Mouse (Mus musculus) mature B cell (primary cell): ENCODE measurements around the gene Gatad2b.
"Not testable (repeated sequence)": the region's sequence is repeated elsewhere in the genome, so short reads cannot be mapped to it uniquely, and the experiment has no call there.

Experiments used
- in situ Hi-C: fragments of 300-500 bp; cut with MboI; formaldehyde crosslinking; loops from 2 replicates; pipeline ENCODE4 v1.14.3; 2019

The Gatad2b gene

DNA sequence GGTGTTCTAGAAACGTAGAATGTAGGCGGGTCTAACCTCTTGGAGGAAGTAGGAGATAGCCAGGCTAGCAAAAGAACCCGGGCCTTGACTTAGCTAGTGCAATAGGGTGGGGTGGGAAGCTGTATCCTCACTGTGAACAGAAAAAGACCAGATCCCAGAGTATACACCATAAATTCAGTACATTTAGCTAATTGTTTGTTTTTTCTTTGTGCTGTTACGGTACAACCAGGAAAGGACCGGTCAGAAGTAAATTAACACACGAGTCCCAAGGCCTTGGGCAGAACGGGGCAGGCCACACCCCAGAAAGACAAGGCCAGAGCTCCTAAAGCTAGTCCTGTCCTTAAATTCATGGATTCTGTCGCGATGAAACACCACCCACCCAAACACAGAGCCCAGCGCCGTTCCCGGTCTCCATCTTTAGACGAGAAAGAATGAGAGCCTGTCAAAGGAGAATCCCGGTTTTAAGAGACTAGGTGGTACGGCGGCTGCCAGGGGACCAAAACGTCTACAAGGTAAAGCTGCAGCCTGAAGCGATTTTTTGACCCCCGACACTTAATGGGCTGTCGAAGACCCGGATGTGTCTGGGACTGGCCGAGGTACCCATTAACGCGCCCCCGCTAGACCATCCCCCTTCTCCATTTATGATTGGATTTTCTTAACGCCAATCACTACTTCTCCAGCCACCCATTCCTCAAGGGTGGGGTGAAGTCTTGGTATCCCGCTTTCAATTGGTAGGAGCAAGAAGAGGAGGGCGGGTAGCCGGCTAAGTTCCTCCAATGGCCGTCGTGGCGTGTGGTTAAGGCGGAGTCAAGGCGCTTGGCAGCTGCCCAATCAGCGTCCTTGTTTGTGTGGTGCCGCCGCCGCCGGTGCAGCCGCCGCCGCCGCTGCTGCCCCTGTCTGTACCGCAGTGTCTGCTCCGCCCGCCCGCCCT lies at the start of gene Gatad2b:
Gatad2b (plus strand) TSS at position 834 of the 931 bp plus-strand sequence.
- in situ Hi-C loops = no loop called here

DNA sequence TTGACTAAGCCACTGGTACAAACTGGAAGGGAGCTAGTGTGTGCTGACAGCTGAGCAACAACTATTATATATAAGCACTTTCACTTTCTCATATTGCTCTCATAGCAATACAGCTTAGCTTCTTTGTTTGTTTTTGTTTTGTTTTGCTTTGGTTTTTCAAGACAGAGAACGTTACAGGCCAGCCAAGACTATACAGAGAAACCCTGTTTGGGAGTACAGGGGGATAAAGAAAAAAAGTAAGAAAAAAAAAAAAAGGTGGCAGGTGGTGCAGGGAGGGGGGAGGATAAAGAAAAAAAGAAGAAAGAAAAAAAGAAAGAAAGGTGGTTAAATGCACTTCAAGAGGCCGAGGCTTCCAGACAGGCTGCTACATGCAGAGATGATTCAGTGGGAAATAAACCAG lies 47.6 kb upstream of the Gatad2b start:
- in situ Hi-C loops = no loop called here

DNA sequence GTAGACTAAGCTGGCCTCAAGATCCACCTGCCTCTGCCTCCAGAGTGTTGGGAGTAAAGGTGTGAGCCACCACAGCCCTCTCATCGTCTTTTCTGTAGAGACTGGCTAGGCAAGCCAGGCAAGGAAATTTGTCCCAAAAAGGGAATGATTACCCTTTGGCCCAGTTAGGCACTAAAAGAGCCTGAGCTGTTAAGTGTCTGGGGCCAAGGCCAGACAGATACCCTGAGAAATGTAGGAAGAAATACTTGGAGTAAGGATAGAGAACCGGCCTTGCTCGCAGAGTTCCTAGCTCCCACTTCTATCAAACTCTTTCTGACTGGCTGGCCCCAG lies 45.4 kb upstream of the Gatad2b start:
- in situ Hi-C loops = no loop called here

DNA sequence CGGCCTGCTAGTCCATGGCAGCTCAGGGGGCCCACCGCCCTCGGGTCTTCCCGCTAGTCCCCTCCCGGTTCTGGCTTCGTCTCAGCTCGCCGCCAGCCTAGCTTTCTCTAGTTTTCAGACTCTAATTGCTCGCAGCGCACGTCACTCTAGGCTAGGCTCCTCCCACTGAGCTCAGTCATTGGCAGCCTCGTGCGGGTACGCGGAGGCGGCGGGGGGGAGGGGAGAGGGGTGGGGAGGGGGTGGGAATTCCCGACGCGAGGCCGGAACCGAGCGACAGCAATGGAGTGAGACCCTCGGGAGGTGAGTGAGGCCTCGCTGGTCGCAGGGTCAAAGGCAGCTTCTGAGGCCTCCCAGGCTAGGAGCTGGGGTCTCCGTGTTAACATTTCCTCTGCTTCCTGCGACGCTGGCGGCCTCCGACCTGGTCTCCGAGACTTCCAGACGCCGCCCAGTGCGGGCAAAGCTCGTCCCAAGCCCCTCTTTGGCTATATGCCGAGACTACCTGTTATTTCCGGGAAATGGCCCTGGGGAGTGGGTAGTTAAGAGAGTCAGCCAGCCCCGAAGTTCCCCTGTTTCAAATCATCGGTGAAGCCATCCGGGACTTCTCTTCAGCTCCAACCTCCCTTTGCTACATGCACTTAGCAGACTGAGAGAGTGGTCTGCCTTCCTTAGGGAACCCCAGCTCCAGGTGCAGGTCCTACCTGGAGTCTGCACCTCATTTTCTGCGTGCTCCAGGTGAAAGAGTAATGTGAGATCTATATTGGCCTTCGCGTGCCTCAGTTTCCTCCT lies 44.8 kb upstream of the Gatad2b start, which contains the start of gene Slc39a1:
Slc39a1 (plus strand) TSS at position 213 of the 786 bp plus-strand sequence.
- in situ Hi-C loops = no loop called here

DNA sequence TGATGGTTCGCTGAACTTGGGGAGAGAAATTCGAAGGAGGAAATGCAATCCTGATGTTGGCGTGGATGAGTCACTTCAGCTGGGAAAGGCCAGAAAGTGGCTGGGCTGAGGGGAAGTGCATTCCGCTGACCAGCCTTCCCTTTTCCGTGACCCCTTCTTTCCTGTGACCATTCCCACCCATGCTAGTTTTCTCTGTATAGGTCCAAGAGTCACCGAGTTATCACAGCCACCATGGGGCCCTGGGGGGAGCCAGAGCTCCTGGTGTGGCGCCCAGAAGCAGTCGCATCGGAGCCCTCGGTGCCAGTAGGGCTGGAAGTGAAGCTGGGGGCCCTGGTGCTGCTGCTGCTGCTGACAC lies 44.3 kb upstream of the Gatad2b start:
- in situ Hi-C loops = no loop called here

DNA sequence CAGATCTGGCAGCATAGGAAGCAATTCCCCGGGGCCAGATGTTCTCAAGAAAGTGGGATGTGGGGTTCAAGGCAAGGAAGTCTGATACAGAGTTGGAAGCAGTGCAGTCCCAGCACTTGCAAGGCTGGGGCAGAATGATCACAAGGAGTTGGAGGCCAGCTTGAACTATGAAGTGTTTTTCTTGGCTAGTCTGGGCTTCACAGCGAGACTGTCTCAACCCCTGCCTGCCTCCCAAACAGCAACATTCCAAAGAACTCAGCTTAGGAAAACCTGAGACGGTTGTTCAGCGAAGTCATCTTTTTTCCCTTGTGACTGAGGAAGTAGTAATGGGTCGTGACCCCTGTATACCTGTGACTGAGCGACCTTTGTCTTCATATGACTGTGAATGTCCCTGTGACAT lies 42.2 kb upstream of the Gatad2b start:
- in situ Hi-C loops = no loop called here

DNA sequence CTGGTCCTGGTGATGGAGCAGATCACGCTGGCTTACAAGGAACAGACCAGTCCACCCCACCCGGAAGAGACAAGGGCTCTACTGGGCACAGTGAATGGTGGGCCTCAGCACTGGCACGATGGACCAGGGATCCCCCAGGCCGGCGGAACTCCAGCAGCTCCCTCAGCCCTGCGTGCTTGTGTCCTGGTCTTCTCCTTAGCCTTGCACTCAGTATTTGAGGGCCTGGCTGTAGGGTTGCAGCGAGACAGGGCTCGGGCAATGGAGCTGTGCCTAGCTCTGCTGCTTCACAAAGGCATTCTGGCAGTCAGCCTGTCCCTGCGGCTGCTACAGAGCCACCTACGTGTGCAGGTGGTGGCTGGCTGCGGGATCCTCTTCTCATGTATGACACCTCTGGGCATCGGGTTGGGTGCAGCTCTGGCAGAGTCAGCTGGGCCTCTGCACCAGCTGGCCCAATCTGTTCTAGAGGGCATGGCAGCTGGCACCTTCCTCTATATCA lies 41.2 kb upstream of the Gatad2b start:
- in situ Hi-C loops = not testable (repeated sequence)

DNA sequence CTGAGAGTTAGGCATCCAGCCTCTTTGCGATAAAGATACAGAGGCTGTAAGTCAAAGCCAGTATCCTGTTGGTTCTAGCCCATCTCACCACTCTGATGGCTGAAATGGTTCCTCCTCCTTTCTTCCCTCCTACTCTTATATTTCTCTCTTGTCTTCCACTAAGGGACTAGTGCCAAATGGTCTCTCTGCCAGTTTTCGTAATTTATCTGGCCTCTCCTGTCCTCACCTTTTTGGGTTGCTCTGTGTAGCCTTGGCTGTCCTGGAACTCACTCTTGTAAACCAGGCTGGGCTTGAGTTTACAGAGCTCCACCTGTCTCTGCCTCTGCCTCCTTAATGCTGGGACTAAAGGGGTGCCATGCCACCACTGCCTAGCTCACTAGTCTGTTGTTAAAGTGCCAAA lies 40.3 kb upstream of the Gatad2b start:
- in situ Hi-C loops = not testable (repeated sequence)

DNA sequence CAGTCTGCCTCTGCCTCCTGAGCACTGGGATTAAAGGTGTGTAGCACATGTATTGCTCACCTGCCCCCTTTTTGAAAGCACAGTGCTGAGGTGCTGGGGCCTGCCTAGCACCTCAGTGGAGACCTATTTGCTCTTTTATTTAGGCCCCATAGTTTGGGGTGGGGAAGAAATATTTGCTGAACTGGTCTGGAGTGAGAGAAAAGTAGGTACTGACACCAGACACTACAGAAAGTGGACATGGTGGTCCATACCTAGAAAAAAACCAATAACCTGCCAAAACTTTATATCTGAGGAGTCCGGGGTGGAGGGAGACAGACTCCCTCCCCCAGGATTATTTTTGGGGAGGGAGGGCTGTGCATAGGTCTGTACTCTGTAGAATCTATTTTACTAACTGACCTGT lies 39.8 kb upstream of the Gatad2b start:
- in situ Hi-C loops = not testable (repeated sequence)

DNA sequence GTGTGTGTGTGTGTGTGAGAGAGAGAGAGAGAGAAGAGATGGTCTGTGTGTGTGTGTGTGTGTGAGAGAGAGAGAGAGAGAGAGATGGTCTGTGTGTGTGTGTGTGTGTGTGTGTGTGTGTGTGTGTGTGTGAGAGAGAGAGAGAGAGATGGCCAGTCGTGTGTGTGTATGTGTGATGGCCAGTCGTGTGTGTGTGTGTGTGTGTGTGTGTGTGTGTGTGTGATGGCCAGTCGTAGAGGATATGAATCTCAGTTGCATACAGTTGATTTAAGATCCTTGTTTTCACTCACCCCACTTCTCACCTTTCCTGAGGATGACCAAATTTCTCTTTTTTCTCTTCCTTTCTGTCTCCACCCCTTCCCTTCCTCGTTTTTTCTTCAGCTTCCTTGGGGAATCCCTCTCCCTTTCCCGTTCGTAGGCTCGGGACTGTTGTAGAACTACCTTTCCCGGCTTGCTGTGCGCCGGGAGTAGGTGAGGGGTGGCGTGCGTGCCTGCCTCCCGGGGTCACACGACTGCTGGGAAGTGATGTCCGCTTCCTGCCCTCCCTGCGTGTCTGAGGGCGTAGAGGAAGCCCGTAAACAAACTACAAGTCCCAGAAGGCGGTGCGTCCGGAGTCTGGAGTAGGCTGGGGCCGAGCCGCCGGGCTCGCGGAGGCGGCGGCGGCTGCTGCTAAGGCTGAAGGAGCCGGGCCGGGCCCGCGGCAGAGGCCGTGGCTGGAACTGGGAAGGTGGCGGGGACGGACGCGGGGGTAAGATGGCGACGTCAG lies 39.1 kb upstream of the Gatad2b start, which contains the start of gene Crtc2:
Crtc2 (plus strand) TSS at position 511 of the 766 bp plus-strand sequence.
- in situ Hi-C loops = no loop called here

DNA sequence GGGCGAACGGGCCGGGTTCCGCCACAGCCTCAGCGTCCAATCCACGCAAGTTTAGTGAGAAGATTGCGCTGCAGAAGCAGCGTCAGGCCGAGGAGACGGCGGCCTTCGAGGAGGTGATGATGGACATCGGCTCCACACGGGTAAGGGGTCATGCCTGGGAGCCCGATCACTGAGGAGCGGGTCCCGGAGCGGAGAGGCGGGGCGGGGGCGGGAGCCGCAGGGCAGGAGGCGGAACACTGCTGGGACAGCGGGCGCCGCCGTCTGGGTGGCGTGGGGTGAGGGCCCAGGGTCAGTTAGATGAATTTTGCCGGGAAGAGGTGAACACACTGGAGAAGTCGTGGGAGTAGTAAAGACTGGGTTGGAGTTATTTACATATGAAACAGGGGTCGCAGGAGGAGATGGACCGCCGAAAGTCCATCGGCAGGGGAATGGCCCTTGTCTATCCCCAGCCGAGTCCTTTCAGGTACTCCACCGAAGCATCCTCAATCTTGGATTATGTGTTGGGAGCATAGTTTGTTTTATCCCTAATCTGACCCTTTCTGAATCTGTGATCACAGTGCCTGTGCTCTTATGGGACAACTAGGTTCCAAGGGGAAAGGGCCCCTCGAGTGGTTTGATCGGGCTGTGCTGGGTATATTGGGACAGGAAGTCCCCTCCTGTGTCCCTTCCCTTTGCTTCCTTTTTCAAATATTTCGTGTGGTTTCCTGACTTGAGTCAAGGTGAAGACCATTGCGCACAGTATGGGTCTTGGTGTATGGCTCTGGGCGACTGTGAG lies 38.4 kb upstream of the Gatad2b start:
- in situ Hi-C loops = no loop called here

DNA sequence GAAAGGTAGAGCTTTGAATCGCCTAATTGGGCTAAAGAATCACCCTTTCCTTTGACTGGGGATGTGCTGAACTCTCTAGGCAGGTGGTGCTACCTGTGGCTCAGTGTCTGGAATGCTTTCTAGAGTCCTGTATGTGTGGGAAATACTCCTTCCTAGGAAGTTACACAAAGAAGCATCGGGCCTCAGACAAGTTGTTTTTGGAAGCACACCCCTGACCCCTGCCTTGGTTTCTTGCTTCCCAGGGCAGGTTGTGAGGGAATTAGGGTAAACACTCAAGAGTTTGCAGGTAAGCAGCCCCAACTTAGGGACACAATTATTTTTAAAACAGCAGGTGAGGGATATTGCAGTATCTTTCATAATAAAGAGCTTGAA lies 37.8 kb upstream of the Gatad2b start:
- in situ Hi-C loops = no loop called here

DNA sequence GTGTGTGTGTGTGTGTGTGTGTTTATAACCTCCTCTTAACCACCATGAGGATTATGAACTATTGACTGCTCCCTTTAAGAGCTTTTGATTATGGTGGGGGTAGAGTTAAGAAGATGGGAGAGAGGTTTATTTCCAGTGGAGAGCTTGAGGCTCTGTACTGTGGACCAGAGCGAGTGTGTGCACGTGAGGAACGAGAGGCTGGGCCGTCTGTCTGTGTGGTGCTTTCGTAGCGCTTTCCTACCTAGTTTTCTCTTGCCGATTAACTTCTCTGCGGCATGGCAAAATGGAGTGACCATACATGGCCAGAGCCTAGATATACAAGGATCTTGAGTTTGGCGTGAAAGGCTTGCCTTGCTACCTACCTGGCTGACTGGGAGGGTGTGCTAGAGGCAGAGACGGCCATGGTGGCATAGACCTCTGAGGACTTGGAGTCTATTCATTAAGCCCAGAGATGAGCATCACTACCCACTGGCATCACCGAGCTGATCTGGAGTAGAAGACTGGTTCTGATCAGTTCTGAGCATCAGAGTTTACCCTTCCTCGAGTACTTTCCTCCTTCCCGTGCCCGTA lies 37.1 kb upstream of the Gatad2b start:
- in situ Hi-C loops = no loop called here

DNA sequence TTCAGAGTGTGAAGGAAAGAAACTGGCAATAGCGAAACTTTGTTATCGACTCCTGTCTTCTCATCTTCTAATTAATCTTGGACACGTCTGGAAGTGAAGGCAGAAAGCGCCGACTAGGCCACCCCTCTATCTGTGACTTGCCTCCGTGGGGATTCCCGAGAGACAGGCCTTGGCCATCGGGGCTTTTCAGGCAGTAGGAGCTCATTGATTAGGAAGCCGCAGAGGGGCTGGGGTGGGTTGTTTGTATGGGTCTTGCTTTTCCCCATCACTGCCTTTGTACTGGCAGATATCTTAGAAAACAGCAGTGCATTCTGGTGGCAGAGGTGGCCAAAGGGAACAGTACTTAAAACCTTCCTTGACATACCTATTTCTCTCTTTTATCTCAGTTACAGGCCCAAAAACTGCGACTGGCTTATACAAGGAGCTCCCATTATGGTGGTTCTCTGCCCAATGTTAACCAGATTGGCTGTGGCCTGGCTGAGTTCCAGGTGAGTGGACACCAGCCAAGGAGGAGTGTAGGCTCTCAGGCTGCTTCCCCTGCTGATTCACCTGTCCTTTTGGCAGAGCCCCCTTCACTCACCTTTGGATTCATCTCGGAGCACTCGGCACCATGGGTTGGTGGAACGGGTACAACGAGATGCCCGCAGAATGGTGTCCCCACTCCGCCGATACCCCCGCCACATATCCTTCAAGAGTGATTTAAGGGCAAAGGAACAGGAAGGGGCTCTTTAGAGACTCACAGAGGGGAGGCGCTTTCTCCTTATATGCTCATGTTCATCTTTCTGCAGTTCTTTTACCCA lies 36.0 kb upstream of the Gatad2b start:
- in situ Hi-C loops = no loop called here

DNA sequence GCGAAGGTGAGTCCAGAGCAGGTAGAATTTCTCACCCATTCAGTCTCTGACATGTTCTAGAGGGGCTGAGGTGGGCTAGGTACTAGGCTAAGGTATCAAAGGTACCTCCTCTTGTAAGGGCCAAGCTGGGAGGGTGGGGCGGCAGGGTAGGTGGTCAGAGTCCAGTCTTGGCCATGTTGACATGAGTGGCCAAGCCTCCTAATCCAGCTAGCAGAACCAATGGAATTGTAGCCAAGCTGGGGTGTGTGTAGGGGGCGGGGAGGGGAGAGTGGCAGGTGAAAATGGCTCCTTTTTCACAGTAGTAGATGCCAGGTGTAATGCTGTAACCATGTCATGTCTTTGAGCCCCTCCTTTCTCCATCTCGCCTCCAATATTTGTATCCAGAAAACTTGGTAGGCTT lies 34.5 kb upstream of the Gatad2b start:
- in situ Hi-C loops = no loop called here

DNA sequence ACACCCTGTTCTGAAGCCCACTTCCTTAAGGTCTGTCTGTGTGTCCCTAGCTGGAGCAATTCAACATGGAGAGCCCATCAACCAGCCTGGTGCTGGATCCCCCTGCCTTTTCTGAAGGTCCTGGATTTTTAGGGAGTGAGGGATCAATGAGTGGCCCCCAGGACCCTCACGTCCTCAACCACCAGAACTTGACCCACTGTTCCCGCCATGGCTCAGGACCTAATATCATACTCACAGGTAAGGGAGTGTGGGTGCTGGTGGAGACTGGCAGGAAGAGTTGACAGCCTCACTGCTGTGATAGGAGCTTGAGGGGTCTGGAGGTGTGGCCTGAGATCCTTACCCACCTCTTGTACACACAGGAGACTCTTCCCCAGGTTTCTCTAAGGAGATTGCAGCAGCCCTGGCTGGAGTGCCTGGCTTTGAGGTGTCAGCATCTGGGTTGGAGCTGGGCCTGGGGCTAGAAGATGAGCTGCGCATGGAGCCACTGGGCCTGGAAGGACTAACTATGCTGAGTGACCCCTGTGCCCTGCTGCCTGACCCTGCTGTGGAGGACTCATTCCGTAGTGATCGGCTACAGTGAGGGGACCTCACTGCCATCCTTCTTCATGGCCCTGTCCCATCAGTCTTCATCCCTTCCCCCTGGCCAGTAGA lies 29.7 kb upstream of the Gatad2b start:
- in situ Hi-C loops = no loop called here

DNA sequence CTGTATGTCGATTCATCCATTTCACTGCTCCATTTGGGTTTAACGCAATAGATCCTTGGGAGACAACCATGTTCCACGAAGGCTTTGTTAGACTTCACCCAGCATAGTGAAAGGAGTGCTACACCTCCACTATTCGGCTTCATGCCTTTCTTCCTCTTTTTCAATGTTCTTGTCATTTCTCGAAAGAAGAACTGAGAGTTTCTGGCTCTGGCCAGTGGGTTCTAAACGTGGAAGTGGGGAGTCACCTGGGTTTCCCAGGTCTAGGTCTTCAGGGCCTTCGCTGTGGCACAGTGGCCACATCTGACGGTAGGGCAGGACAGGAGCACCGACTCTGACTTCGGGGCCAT lies 28.3 kb upstream of the Gatad2b start:
- in situ Hi-C loops = no loop called here

DNA sequence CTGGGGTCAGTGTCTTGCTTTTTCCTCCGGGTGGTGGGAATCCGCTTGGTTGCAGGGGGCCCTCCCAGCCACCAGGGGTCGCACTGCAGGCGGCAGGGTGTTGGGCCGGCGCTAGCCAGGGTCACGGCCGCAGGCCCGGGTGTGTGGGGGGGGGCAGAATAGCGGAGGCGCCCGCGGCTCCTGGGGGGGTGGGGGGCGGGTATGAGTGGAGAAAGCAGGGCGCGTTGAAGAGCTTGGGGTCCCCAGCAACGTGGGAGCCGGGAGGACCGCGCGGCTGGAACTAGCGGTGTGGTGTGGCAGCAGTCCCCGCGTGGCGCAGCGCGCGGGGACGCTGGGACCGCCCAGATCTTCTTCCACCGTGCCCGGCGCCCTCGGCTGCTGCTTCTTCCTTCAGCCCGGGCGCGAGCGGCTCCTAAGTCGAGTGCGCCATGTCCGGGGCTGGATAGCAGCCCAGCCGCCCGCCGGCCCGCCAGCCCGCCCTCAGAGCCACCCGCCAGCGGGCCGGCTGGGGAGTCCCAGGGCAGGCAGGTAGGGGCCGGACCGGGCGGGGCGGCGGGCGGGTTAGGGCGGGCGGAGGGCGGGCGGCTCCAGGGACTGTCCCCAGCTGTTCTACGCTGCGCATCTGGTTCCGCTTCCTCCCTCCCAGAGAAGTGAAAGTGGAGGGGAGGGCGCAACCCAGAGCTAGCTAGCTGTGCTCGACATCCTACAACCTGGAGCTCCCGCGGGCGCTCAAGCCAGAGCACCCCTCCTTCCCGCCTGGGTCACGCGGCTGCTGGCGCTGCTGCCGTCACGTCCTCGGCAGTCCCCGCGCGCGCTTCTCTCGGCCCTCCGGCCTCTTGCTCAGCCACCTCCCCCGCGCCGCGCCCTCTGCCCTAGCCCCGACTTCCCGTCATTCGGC lies 27.7 kb upstream of the Gatad2b start, which contains the start of gene Dennd4b:
Dennd4b (plus strand) TSS at position 152 of the 898 bp plus-strand sequence.
- in situ Hi-C loops = no loop called here
